Mouse (Mus musculus): Measurements from ENCODE around the gene 4921511C20Rik.

4921511C20Rik gene

GRCm38 (mm10) chrX:127393993-127394392 lies at the start of gene 4921511C20Rik:
4921511C20Rik (plus strand) TSS chrX:127394293.
- DNase-seq (ENCODE audit: low spot score) = no peak

Measured in c-Kit-positive CD71-positive TER-119-positive erythroid progenitor cells, embryonic 14.5 days (primary cell).